Mouse (Mus musculus) forebrain, embryonic 15.5 days (tissue): ENCODE data around the gene Arl1. TPM values are rescaled to one million over a fixed set of nuclear protein-coding genes. Genes with fewer than 3 reads are reported as not detected.
"Not testable (repeated sequence)": the region's sequence is repeated elsewhere in the genome, so short reads cannot be mapped to it uniquely, and the experiment has no call there.

Experiments used
- ATAC-seq: fragments of 200-750 bp; cut with Nextera tagmentation; replicated peaks from 2 replicates; pipeline ENCODE4 v1.8.0; 2017; ENCODE audit warnings: mild to moderate bottlenecking, moderate TSS enrichment, moderate library complexity
- H3K27ac ChIP-seq: fragments of 300-500 bp; sonication (generic); replicated peaks from 2 replicates; pipeline ENCODE4 v1.5.1; 2015; ENCODE audit warnings: mild to moderate bottlenecking, inconsistent platforms
- H3K27me3 ChIP-seq: fragments of 300-500 bp; sonication (generic); 2 replicates; pipeline ENCODE4 v1.6.1; 2015; ENCODE audit warnings: inconsistent platforms
- H3K36me3 ChIP-seq: fragments of 300-500 bp; sonication (generic); 2 replicates; pipeline ENCODE4 v1.6.1; 2015; ENCODE audit warnings: mild to moderate bottlenecking, inconsistent platforms
- H3K4me1 ChIP-seq: fragments of 300-500 bp; sonication (generic); 2 replicates; pipeline ENCODE4 v1.6.1; 2015; ENCODE audit warnings: inconsistent platforms
- H3K4me2 ChIP-seq: fragments of 300-500 bp; sonication (generic); replicated peaks from 2 replicates; pipeline ENCODE4 v1.6.1; 2015; ENCODE audit warnings: mild to moderate bottlenecking, inconsistent platforms
- H3K4me3 ChIP-seq: fragments of 300-500 bp; sonication (generic); 2 replicates; pipeline ENCODE4 v1.5.1; 2015; ENCODE audit warnings: mild to moderate bottlenecking, inconsistent platforms
- H3K9ac ChIP-seq: fragments of 300-500 bp; sonication (generic); replicated peaks from 2 replicates; pipeline ENCODE4 v1.6.1; 2015; ENCODE audit warnings: mild to moderate bottlenecking, inconsistent platforms
- H3K9me3 ChIP-seq: fragments of 300-500 bp; sonication (generic); 2 replicates; pipeline ENCODE4 v1.6.1; 2016; ENCODE audit warnings: inconsistent platforms
- WGBS: fragments of 180-500 bp; shearing (Covaris S2); methylation state at CpG from one replicate; pipeline ENCODE4 v1.1.7; 2015; ENCODE audit warnings: mixed read lengths; 5-methylcytosine and 5-hydroxymethylcytosine counted together
- polyA plus RNA-seq: library from polyadenylated mRNA; unstranded; fragments of >200 nt; fragmentation: Nextera tagmentation; extraction: Ambion mirVana; gene quantifications from 2 replicates; pipeline ENCODE4 v1.2.1, GENCODE M21; 2015

Gene Arl1
- polyA plus RNA-seq, 1 experiment from 2014 or later: 150 TPM

DNA sequence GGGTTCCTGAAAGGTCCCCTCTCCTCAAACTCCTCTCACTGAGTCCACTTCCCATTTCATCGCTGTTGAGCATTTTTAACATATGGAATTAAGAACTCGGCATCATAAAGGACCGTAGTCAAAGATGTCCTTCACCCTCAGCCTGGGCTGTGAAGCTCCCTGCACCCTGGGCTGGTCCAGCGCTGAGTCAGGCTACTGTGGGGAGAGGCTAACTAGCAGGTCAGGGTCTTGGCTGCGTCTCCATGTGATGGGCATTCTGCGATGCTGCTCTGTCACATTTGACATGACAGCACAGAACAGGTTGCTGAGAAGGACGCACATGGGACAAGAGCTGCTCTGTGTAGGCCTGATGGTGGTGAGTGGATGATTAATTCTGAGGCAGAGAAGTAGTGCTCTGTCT, 39.0 kb downstream of the Arl1 start:
- Histone ChIP-seq H3K27ac (no peak overlapping the region), H3K4me3 (no peak overlapping the region), H3K4me1 (no peaks in the 10 kb centered on the region), H3K27me3 (no peaks in the 10 kb centered on the region), H3K4me2 (no peak overlapping the region), H3K36me3 (peaks cover 42% of the 10 kb centered on the region), H3K9me3 (no peaks in the 10 kb centered on the region), H3K9ac (no peak overlapping the region)
- ATAC-seq: no peak
- WGBS: 95% methylated on average over 7 of the region's 7 CpGs

DNA sequence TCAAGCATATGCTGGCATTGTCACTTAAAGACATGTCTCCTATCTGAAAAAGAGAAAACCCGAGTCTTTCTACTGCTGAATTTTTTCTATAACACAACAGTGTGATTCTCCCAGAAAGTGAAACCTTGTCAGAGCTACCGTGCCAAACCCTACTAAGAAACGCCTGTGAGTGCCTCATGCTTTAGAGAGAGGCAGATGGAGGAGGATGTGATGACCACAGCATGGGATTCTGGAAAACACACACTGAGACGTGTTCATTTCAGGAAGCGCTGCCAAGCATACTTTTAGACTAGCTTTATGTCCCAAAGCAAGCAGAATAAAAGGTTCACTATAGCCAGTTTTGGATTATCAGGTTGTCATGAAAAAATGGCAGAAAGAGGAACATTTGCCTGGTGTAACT, 42.3 kb downstream of the Arl1 start:
- not testable (repeated sequence) for H3K27ac ChIP-seq, H3K4me1 ChIP-seq, H3K27me3 ChIP-seq, H3K9me3 ChIP-seq, H3K9ac ChIP-seq, H3K4me2 ChIP-seq, H3K4me3 ChIP-seq, ATAC-seq
- WGBS: 87% methylated on average over 5 of the region's 5 CpGs
- peaks cover 50% of the 10 kb centered on the region for H3K36me3 ChIP-seq

DNA sequence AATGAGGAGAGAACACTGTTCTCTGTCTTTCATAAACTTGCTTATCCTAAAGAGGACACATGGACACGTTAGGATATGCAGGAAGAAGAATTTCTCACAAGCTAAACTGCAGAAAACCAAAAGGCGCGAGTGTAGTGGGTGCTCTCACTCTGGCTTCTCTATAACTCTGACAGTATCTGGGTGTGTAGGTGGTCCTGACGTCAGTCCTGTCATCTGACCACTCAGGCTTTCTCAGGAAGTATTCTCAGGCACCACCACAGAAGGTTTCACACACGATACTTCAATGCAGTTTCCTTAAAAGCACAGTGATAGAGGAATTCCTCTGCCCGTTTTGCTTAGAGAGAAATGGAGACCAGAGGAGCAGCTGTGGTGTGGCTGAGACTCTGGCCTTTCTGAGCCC, 45.5 kb downstream of the Arl1 start:
- Histone ChIP-seq H3K4me1 (no peaks in the 10 kb centered on the region), H3K27ac (no peak overlapping the region), H3K9me3 (no peaks in the 10 kb centered on the region), H3K36me3 (peaks cover 39% of the 10 kb centered on the region), H3K27me3 (no peaks in the 10 kb centered on the region), H3K4me2 (no peak overlapping the region), H3K9ac (no peak overlapping the region), H3K4me3 (no peak overlapping the region)
- 86% methylated on average over 6 of the region's 6 CpGs for WGBS
- no peak for ATAC-seq

DNA sequence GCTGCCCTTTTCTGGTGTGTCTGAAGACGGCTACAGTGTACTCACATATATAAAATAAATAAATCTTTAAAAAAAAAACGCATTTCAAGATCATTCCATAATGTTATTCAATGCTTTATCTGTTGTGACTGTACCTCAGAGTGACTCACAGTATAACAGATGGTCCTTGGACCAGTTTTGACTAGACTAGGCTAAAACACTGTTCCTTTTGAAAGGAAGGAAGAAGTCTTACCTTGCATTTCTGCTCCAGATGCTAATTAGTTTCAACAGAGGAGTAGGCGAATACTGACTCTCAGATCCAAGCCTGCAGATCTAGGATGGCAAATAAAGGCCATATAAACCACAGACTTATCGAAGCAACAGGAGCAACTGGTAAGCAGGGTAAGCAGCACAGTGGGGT, 50.1 kb downstream of the Arl1 start:
- 88% methylated on average over 4 of the region's 4 CpGs for WGBS
- H3K9ac ChIP-seq: no peak overlapping the region
- no peak for ATAC-seq
- no peaks in the 10 kb centered on the region for H3K4me1 ChIP-seq
- peaks cover 36% of the 10 kb centered on the region for H3K36me3 ChIP-seq
- H3K4me3 ChIP-seq: no peak overlapping the region
- no peak overlapping the region for H3K4me2 ChIP-seq
- H3K27me3 ChIP-seq: no peaks in the 10 kb centered on the region
- no peaks in the 10 kb centered on the region for H3K9me3 ChIP-seq
- H3K27ac ChIP-seq: no peak overlapping the region

- not testable (repeated sequence) for H3K9me3 ChIP-seq, H3K27me3 ChIP-seq, H3K4me1 ChIP-seq, H3K4me2 ChIP-seq, H3K27ac ChIP-seq, H3K9ac ChIP-seq, H3K4me3 ChIP-seq, ATAC-seq
- WGBS: 92% methylated on average over 2 of the region's 2 CpGs
- peaks cover 35% of the 10 kb centered on the region for H3K36me3 ChIP-seq
Measured at GRCm38 (mm10) chr10:88783135-88783534, 52.5 kb downstream of the Arl1 start.

- WGBS: 96% methylated on average over 5 of the region's 5 CpGs
- no peak overlapping the region for H3K9ac ChIP-seq
- H3K4me2 ChIP-seq: no peak overlapping the region
- peaks cover 34% of the 10 kb centered on the region for H3K36me3 ChIP-seq
- H3K4me1 ChIP-seq: no peaks in the 10 kb centered on the region
- no peak for ATAC-seq
- no peak overlapping the region for H3K27ac ChIP-seq
- H3K27me3 ChIP-seq: no peaks in the 10 kb centered on the region
- H3K4me3 ChIP-seq: no peak overlapping the region
- no peaks in the 10 kb centered on the region for H3K9me3 ChIP-seq
Measured at GRCm38 (mm10) chr10:88783941-88784340, 53.3 kb downstream of the Arl1 start.

GRCm38 (mm10) chr10:88784513-88784931, 53.9 kb downstream of the Arl1 start:
- WGBS: 81% methylated on average over 5 of the region's 5 CpGs
- no peaks in the 10 kb centered on the region for H3K4me1 ChIP-seq
- no peak overlapping the region for H3K27ac ChIP-seq
- H3K4me3 ChIP-seq: no peak overlapping the region
- peaks cover 34% of the 10 kb centered on the region for H3K36me3 ChIP-seq
- ATAC-seq: no peak
- no peaks in the 10 kb centered on the region for H3K27me3 ChIP-seq
- no peaks in the 10 kb centered on the region for H3K9me3 ChIP-seq
- no peak overlapping the region for H3K9ac ChIP-seq
- H3K4me2 ChIP-seq: no peak overlapping the region

- Histone ChIP-seq H3K4me2 (no peak overlapping the region), H3K36me3 (peaks cover 35% of the 10 kb centered on the region), H3K9ac (no peak overlapping the region), H3K9me3 (no peaks in the 10 kb centered on the region), H3K27me3 (no peaks in the 10 kb centered on the region), H3K4me1 (no peaks in the 10 kb centered on the region), H3K4me3 (no peak overlapping the region), H3K27ac (no peak overlapping the region)
- ATAC-seq: no peak
Measured at GRCm38 (mm10) chr10:88793671-88794070, 63.0 kb downstream of the Arl1 start.

Other genes with a start within 250 kb of the Arl1 start
- 11.5 and 11.9 TPM in 2 replicates for gene Chpt1, start 226.8 kb upstream of the Arl1 start, polyA plus RNA-seq
- gene Mybpc1, start 125.7 kb upstream of the Arl1 start, polyA plus RNA-seq: 0.99 and 1.6 TPM in 2 replicates
- 0.10 TPM in 1 of 2 replicates, not detected in the other for gene Spic, start 45.8 kb upstream of the Arl1 start, polyA plus RNA-seq
- gene Utp20, start 95.9 kb downstream of the Arl1 start, polyA plus RNA-seq: 11.5 and 12.9 TPM in 2 replicates
- gene Slc5a8, start 155.1 kb downstream of the Arl1 start, polyA plus RNA-seq: 0.05 and 0.06 TPM in 2 replicates